Mouse (Mus musculus): ENCODE measurements around the gene Cdc14b. TPM values are rescaled to one million over a fixed set of nuclear protein-coding genes. Genes with fewer than 3 reads are reported as not detected.

Cdc14b gene
- polyA plus RNA-seq, 1 experiment from 2014 or later = 3.5 TPM

GRCm38 (mm10) chr13:64183583-64183982, 91.5 kb downstream of the Cdc14b start:
- WGBS = 85% methylated on average over 4 of the region's 4 CpGs
- ATAC-seq = no peak

GRCm38 (mm10) chr13:64182091-64182490, 93.0 kb downstream of the Cdc14b start:
- DNase-seq (ENCODE audit: low spot score) = no peak
- no peak overlapping the region for H3K27ac ChIP-seq (ENCODE audit: low read depth, low read length)
- no peaks in the 10 kb centered on the region for H3K9me3 ChIP-seq (replicated peaks; ENCODE audit: control insufficient read depth, low read length)
- H3K4me3 ChIP-seq (ENCODE audit: low read depth, low read length) = no peak overlapping the region
- H3K4me2 ChIP-seq (ENCODE audit: low read length) = no peak overlapping the region
- no peaks in the 10 kb centered on the region for H3K4me1 ChIP-seq (ENCODE audit: control insufficient read depth, insufficient read depth, low read length)
- no peak overlapping the region for H3K9ac ChIP-seq (ENCODE audit: low read length)
- H3K36me3 ChIP-seq (ENCODE audit: control insufficient read depth, insufficient read depth, low read length) = 0 out of 2 replicates have a peak, but pooled peaks cover 7% of the 10 kb centered on the region
- H3K27me3 ChIP-seq (replicated peaks; ENCODE audit: control insufficient read depth, insufficient read depth, low read length) = no peaks in the 10 kb centered on the region
- no peak for ATAC-seq
- WGBS = 81% methylated on average over 2 of the region's 2 CpGs

More at GRCm38 (mm10) chr13:64183583-64183982, 91.5 kb downstream of the Cdc14b start:
- DNase-seq (ENCODE audit: low spot score) = no peak
- H3K36me3 ChIP-seq (ENCODE audit: control insufficient read depth, insufficient read depth, low read length) = 0 out of 2 replicates have a peak, but pooled peaks cover 7% of the 10 kb centered on the region
- no peak overlapping the region for H3K9ac ChIP-seq (ENCODE audit: low read length)
- no peak overlapping the region for H3K27ac ChIP-seq (ENCODE audit: low read depth, low read length)
- H3K9me3 ChIP-seq (replicated peaks; ENCODE audit: control insufficient read depth, low read length) = no peaks in the 10 kb centered on the region
- H3K27me3 ChIP-seq (replicated peaks; ENCODE audit: control insufficient read depth, insufficient read depth, low read length) = no peaks in the 10 kb centered on the region
- no peak overlapping the region for H3K4me2 ChIP-seq (ENCODE audit: low read length)
- H3K4me3 ChIP-seq (ENCODE audit: low read depth, low read length) = no peak overlapping the region
- H3K4me1 ChIP-seq (ENCODE audit: control insufficient read depth, insufficient read depth, low read length) = no peaks in the 10 kb centered on the region

GRCm38 (mm10) chr13:64180888-64181287, 94.2 kb downstream of the Cdc14b start:
- Histone ChIP-seq H3K27ac (ENCODE audit: low read depth, low read length) (no peak overlapping the region), H3K9ac (ENCODE audit: low read length) (no peak overlapping the region), H3K27me3 (replicated peaks; ENCODE audit: control insufficient read depth, insufficient read depth, low read length) (no peaks in the 10 kb centered on the region), H3K36me3 (ENCODE audit: control insufficient read depth, insufficient read depth, low read length) (0 out of 2 replicates have a peak, but pooled peaks cover 11% of the 10 kb centered on the region), H3K4me3 (ENCODE audit: low read depth, low read length) (no peak overlapping the region), H3K9me3 (replicated peaks; ENCODE audit: control insufficient read depth, low read length) (no peaks in the 10 kb centered on the region), H3K4me1 (ENCODE audit: control insufficient read depth, insufficient read depth, low read length) (no peaks in the 10 kb centered on the region), H3K4me2 (ENCODE audit: low read length) (no peak overlapping the region)
- DNase-seq (ENCODE audit: low spot score) (peak; percentile 52), ATAC-seq (no peak)
- WGBS = 92% methylated on average over 3 of the region's 3 CpGs

GRCm38 (mm10) chr13:64180300-64180699, 94.8 kb downstream of the Cdc14b start:
- no peak for DNase-seq (ENCODE audit: low spot score)
- 94% methylated on average over 4 of the region's 4 CpGs for WGBS

GRCm38 (mm10) chr13:64178746-64179652, 96.1 kb downstream of the Cdc14b start:
- H3K27ac ChIP-seq (ENCODE audit: low read depth, low read length) = no peak overlapping the region
- H3K9ac ChIP-seq (ENCODE audit: low read length) = no peak overlapping the region
- ATAC-seq (no peak), DNase-seq (ENCODE audit: low spot score) (no peak)
- no peaks in the 10 kb centered on the region for H3K9me3 ChIP-seq (replicated peaks; ENCODE audit: control insufficient read depth, low read length)
- H3K4me2 ChIP-seq (ENCODE audit: low read length) = no peak overlapping the region
- H3K27me3 ChIP-seq (replicated peaks; ENCODE audit: control insufficient read depth, insufficient read depth, low read length) = no peaks in the 10 kb centered on the region
- no peaks in the 10 kb centered on the region for H3K4me1 ChIP-seq (ENCODE audit: control insufficient read depth, insufficient read depth, low read length)
- no peak overlapping the region for H3K4me3 ChIP-seq (ENCODE audit: low read depth, low read length)
- H3K36me3 ChIP-seq (ENCODE audit: control insufficient read depth, insufficient read depth, low read length) = 0 out of 2 replicates have a peak, but pooled peaks cover 11% of the 10 kb centered on the region
- 64% methylated on average over 13 of the region's 13 CpGs for WGBS

More at GRCm38 (mm10) chr13:64180300-64180699, 94.8 kb downstream of the Cdc14b start:
- Histone ChIP-seq H3K9me3 (replicated peaks; ENCODE audit: control insufficient read depth, low read length) (no peaks in the 10 kb centered on the region), H3K27me3 (replicated peaks; ENCODE audit: control insufficient read depth, insufficient read depth, low read length) (no peaks in the 10 kb centered on the region), H3K4me1 (ENCODE audit: control insufficient read depth, insufficient read depth, low read length) (no peaks in the 10 kb centered on the region), H3K27ac (ENCODE audit: low read depth, low read length) (no peak overlapping the region), H3K4me3 (ENCODE audit: low read depth, low read length) (no peak overlapping the region), H3K4me2 (ENCODE audit: low read length) (no peak overlapping the region), H3K36me3 (ENCODE audit: control insufficient read depth, insufficient read depth, low read length) (0 out of 2 replicates have a peak, but pooled peaks cover 11% of the 10 kb centered on the region), H3K9ac (ENCODE audit: low read length) (no peak overlapping the region)
- ATAC-seq = no peak

- ATAC-seq (no peak), DNase-seq (ENCODE audit: low spot score) (no peak)
- 0 out of 2 replicates have a peak, but pooled peaks cover 11% of the 10 kb centered on the region for H3K36me3 ChIP-seq (ENCODE audit: control insufficient read depth, insufficient read depth, low read length)
- no peaks in the 10 kb centered on the region for H3K9me3 ChIP-seq (replicated peaks; ENCODE audit: control insufficient read depth, low read length)
- no peak overlapping the region for H3K9ac ChIP-seq (ENCODE audit: low read length)
- H3K4me2 ChIP-seq (ENCODE audit: low read length) = no peak overlapping the region
- 81% methylated on average over 7 of the region's 7 CpGs for WGBS
- H3K27me3 ChIP-seq (replicated peaks; ENCODE audit: control insufficient read depth, insufficient read depth, low read length) = no peaks in the 10 kb centered on the region
- no peak overlapping the region for H3K27ac ChIP-seq (ENCODE audit: low read depth, low read length)
- no peaks in the 10 kb centered on the region for H3K4me1 ChIP-seq (ENCODE audit: control insufficient read depth, insufficient read depth, low read length)
- no peak overlapping the region for H3K4me3 ChIP-seq (ENCODE audit: low read depth, low read length)
Observed at GRCm38 (mm10) chr13:64178000-64178399, 97.1 kb downstream of the Cdc14b start.

GRCm38 (mm10) chr13:64169746-64170145, 105.3 kb downstream of the Cdc14b start:
- Histone ChIP-seq H3K36me3 (ENCODE audit: control insufficient read depth, insufficient read depth, low read length) (peaks cover 3% of the 10 kb centered on the region; the same call in 1 of the 2 replicates), H3K9me3 (replicated peaks; ENCODE audit: control insufficient read depth, low read length) (peaks cover 35% of the 10 kb centered on the region), H3K4me1 (ENCODE audit: control insufficient read depth, insufficient read depth, low read length) (no peaks in the 10 kb centered on the region), H3K4me2 (ENCODE audit: low read length) (no peak overlapping the region), H3K9ac (ENCODE audit: low read length) (no peak overlapping the region), H3K4me3 (ENCODE audit: low read depth, low read length) (no peak overlapping the region), H3K27ac (ENCODE audit: low read depth, low read length) (no peak overlapping the region), H3K27me3 (replicated peaks; ENCODE audit: control insufficient read depth, insufficient read depth, low read length) (no peaks in the 10 kb centered on the region)
- no peak for ATAC-seq
- no peak for DNase-seq (ENCODE audit: low spot score)
- 97% methylated on average over 25 of the region's 25 CpGs for WGBS

GRCm38 (mm10) chr13:64163147-64163715, 111.9 kb downstream of the Cdc14b start:
- Histone ChIP-seq H3K9ac (ENCODE audit: low read length) (peak overlapping the region; percentile 82; the same call in 1 of the 2 replicates), H3K27me3 (replicated peaks; ENCODE audit: control insufficient read depth, insufficient read depth, low read length) (0 out of 2 replicates have a peak, but pooled peaks cover 3% of the 10 kb centered on the region), H3K36me3 (ENCODE audit: control insufficient read depth, insufficient read depth, low read length) (no peaks in the 10 kb centered on the region), H3K4me3 (ENCODE audit: low read depth, low read length) (peak overlapping the region; percentile 74), H3K4me2 (ENCODE audit: low read length) (peak overlapping the region; percentile 97), H3K4me1 (ENCODE audit: control insufficient read depth, insufficient read depth, low read length) (peaks cover 10% of the 10 kb centered on the region), H3K27ac (ENCODE audit: low read depth, low read length) (no peak overlapping the region), H3K9me3 (replicated peaks; ENCODE audit: control insufficient read depth, low read length) (peaks cover under 1% of the 10 kb centered on the region; the same call in 1 of the 2 replicates)
- DNase-seq (ENCODE audit: low spot score) = no peak
- ATAC-seq = no peak
- WGBS = 24% methylated on average over 13 of the region's 13 CpGs
